Mouse (Mus musculus): ENCODE measurements around the gene Tbl2. TPM values are rescaled to one million over a fixed set of nuclear protein-coding genes. Genes with fewer than 3 reads are reported as not detected.
A peak's percentile ranks its signal among the peaks of the same experiment; 100 is the strongest.

Tbl2 gene
- polyA plus RNA-seq, 1 experiment: 7.8 TPM

- peak overlapping the region; percentile 29 for H3K4me3 ChIP-seq (replicated peaks; ENCODE audit: control insufficient read depth, low read depth, low read length)
- H3K27ac ChIP-seq (ENCODE audit: control insufficient read depth, insufficient read depth, low read depth, low read length, poor library complexity): no peak overlapping the region
- 6% methylated on average over 8 of the region's 8 CpGs for WGBS
- peaks cover 1% of the 10 kb centered on the region for H3K4me1 ChIP-seq (ENCODE audit: control insufficient read depth, insufficient read depth, low read length)
- TF ChIP-seq POLR2A (IDR thresholded peaks at IDR 0.05; ENCODE audit: borderline replicate concordance, control insufficient read depth, low read depth, low read length) (no peak), CTCF (IDR thresholded peaks at IDR 0.05; ENCODE audit: control insufficient read depth, insufficient read depth, low read length) (peak; percentile 55; the same call in 1 of the 2 replicates)
These were observed 14.9 kb upstream of the Tbl2 start for GRCm38 (mm10) chr5:135134534-135134933.

- no peak overlapping the region for H3K4me3 ChIP-seq (replicated peaks; ENCODE audit: control insufficient read depth, low read depth, low read length)
- H3K4me1 ChIP-seq (ENCODE audit: control insufficient read depth, insufficient read depth, low read length): no peaks in the 10 kb centered on the region; the same call in 1 of the 2 replicates
- H3K27ac ChIP-seq (ENCODE audit: control insufficient read depth, insufficient read depth, low read depth, low read length, poor library complexity): no peak overlapping the region
- TF ChIP-seq POLR2A (IDR thresholded peaks at IDR 0.05; ENCODE audit: borderline replicate concordance, control insufficient read depth, low read depth, low read length) (no peak), CTCF (IDR thresholded peaks at IDR 0.05; ENCODE audit: control insufficient read depth, insufficient read depth, low read length) (no peak)
- 73% methylated on average over 2 of the region's 2 CpGs for WGBS
These were observed 9.6 kb upstream of the Tbl2 start for GRCm38 (mm10) chr5:135139881-135140280.

GRCm38 (mm10) chr5:135144469-135144868, 5.0 kb upstream of the Tbl2 start:
- no peak for TF ChIP-seq CTCF (IDR thresholded peaks at IDR 0.05; ENCODE audit: control insufficient read depth, insufficient read depth, low read length)
- no peak for TF ChIP-seq POLR2A (IDR thresholded peaks at IDR 0.05; ENCODE audit: borderline replicate concordance, control insufficient read depth, low read depth, low read length)
- no peak overlapping the region for H3K27ac ChIP-seq (ENCODE audit: control insufficient read depth, insufficient read depth, low read depth, low read length, poor library complexity)
- peaks cover 3% of the 10 kb centered on the region for H3K4me1 ChIP-seq (ENCODE audit: control insufficient read depth, insufficient read depth, low read length)
- WGBS: 55% methylated on average over 4 of the region's 4 CpGs
- no peak overlapping the region for H3K4me3 ChIP-seq (replicated peaks; ENCODE audit: control insufficient read depth, low read depth, low read length)

GRCm38 (mm10) chr5:135145532-135145931, 3.9 kb upstream of the Tbl2 start:
- Histone ChIP-seq H3K4me3 (replicated peaks; ENCODE audit: control insufficient read depth, low read depth, low read length) (no peak overlapping the region), H3K27ac (ENCODE audit: control insufficient read depth, insufficient read depth, low read depth, low read length, poor library complexity) (no peak overlapping the region), H3K4me1 (ENCODE audit: control insufficient read depth, insufficient read depth, low read length) (peaks cover 4% of the 10 kb centered on the region)
- 9% methylated on average over 3 of the region's 3 CpGs for WGBS
- TF ChIP-seq POLR2A (IDR thresholded peaks at IDR 0.05; ENCODE audit: borderline replicate concordance, control insufficient read depth, low read depth, low read length) (no peak), CTCF (IDR thresholded peaks at IDR 0.05; ENCODE audit: control insufficient read depth, insufficient read depth, low read length) (no peak)

GRCm38 (mm10) chr5:135145955-135146354, 3.5 kb upstream of the Tbl2 start:
- no peak overlapping the region for H3K4me3 ChIP-seq (replicated peaks; ENCODE audit: control insufficient read depth, low read depth, low read length)
- TF ChIP-seq POLR2A (IDR thresholded peaks at IDR 0.05; ENCODE audit: borderline replicate concordance, control insufficient read depth, low read depth, low read length) (no peak), CTCF (IDR thresholded peaks at IDR 0.05; ENCODE audit: control insufficient read depth, insufficient read depth, low read length) (no peak)
- H3K27ac ChIP-seq (ENCODE audit: control insufficient read depth, insufficient read depth, low read depth, low read length, poor library complexity): no peak overlapping the region
- peaks cover 4% of the 10 kb centered on the region for H3K4me1 ChIP-seq (ENCODE audit: control insufficient read depth, insufficient read depth, low read length)

- no peak for TF ChIP-seq CTCF (IDR thresholded peaks at IDR 0.05; ENCODE audit: control insufficient read depth, insufficient read depth, low read length)
- no peak for TF ChIP-seq POLR2A (IDR thresholded peaks at IDR 0.05; ENCODE audit: borderline replicate concordance, control insufficient read depth, low read depth, low read length)
- Histone ChIP-seq H3K27ac (ENCODE audit: control insufficient read depth, insufficient read depth, low read depth, low read length, poor library complexity) (peak overlapping the region; percentile 98), H3K4me3 (replicated peaks; ENCODE audit: control insufficient read depth, low read depth, low read length) (peak overlapping the region; percentile 84), H3K4me1 (ENCODE audit: control insufficient read depth, insufficient read depth, low read length) (peaks cover 4% of the 10 kb centered on the region)
- under 1% methylated on average over 13 of the region's 13 CpGs for WGBS
These were observed 773 bp upstream of the Tbl2 start for GRCm38 (mm10) chr5:135148715-135149052.

GRCm38 (mm10) chr5:135149820-135150178, 342 bp downstream of the Tbl2 start:
- Histone ChIP-seq H3K4me3 (replicated peaks; ENCODE audit: control insufficient read depth, low read depth, low read length) (peak overlapping the region; percentile 80), H3K4me1 (ENCODE audit: control insufficient read depth, insufficient read depth, low read length) (peaks cover 4% of the 10 kb centered on the region), H3K27ac (ENCODE audit: control insufficient read depth, insufficient read depth, low read depth, low read length, poor library complexity) (peak overlapping the region; percentile 98)
- no peak for TF ChIP-seq POLR2A (IDR thresholded peaks at IDR 0.05; ENCODE audit: borderline replicate concordance, control insufficient read depth, low read depth, low read length)
- no peak for TF ChIP-seq CTCF (IDR thresholded peaks at IDR 0.05; ENCODE audit: control insufficient read depth, insufficient read depth, low read length)
- WGBS: under 1% methylated on average over 23 of the region's 23 CpGs

- TF ChIP-seq CTCF (IDR thresholded peaks at IDR 0.05; ENCODE audit: control insufficient read depth, insufficient read depth, low read length) (no peak), POLR2A (IDR thresholded peaks at IDR 0.05; ENCODE audit: borderline replicate concordance, control insufficient read depth, low read depth, low read length) (no peak)
- Histone ChIP-seq H3K4me3 (replicated peaks; ENCODE audit: control insufficient read depth, low read depth, low read length) (no peak overlapping the region), H3K27ac (ENCODE audit: control insufficient read depth, insufficient read depth, low read depth, low read length, poor library complexity) (no peak overlapping the region), H3K4me1 (ENCODE audit: control insufficient read depth, insufficient read depth, low read length) (peaks cover 1% of the 10 kb centered on the region; the same call in 1 of the 2 replicates)
- WGBS: 93% methylated on average over 4 of the region's 4 CpGs
These were observed 7.0 kb downstream of the Tbl2 start for GRCm38 (mm10) chr5:135156496-135156895.

GRCm38 (mm10) chr5:135161221-135161620, 11.8 kb downstream of the Tbl2 start:
- Histone ChIP-seq H3K27ac (ENCODE audit: control insufficient read depth, insufficient read depth, low read depth, low read length, poor library complexity) (no peak overlapping the region), H3K4me1 (ENCODE audit: control insufficient read depth, insufficient read depth, low read length) (peaks cover 1% of the 10 kb centered on the region; the same call in 1 of the 2 replicates), H3K4me3 (replicated peaks; ENCODE audit: control insufficient read depth, low read depth, low read length) (no peak overlapping the region)
- 57% methylated on average over 4 of the region's 4 CpGs for WGBS
- TF ChIP-seq POLR2A (IDR thresholded peaks at IDR 0.05; ENCODE audit: borderline replicate concordance, control insufficient read depth, low read depth, low read length): no peak
- no peak for TF ChIP-seq CTCF (IDR thresholded peaks at IDR 0.05; ENCODE audit: control insufficient read depth, insufficient read depth, low read length)

All from bone marrow, adult 2 months (tissue).